10 mouse cellular contexts compared by ENCODE assay signal in the genomic region with DNA sequence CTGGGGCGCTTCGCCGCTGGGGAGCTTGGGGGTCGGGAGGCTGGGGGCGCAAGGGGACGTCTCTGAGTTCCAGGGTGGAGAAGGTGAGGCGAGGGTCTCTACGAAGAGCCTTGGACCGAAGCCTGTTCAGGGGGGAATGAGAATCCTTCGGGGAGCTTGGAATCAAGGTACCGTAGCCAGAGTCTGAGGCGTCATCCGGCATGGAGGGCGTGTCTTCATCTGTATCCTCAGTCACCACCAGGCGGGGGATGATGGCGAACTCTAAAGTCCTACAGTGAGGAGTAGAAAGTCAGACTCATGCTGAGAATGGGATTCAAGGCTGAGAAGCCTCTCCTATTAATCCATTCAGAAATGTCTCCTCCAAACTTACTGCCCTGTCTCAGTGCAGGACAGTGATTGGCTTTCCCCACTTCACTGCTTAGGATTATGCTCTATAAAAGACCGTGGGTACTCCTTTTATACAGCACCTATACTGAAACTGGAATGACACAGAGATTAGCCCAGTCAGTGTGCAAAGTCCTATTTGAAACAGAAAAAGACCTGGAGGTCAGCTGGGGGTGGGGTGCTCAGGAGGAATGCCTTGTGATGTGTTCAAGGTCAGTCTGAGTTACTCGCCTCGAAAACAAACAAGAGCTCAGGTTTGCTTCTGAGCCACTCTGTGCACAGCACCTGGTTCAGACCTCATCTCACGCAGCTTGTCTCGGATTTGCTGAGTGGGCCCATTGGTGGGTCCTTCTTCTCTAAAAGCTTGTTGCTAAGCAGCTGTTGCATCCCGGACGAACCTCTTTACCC. TPM values are rescaled to one million over a fixed set of nuclear protein-coding genes. Genes with fewer than 3 reads are reported as not detected.
DNase-seq lines count a peak whose midpoint lies in the region; ATAC-seq and TF ChIP-seq lines count a peak whose summit lies in the region.
"Had no signal": no experiment of that assay in that cellular context is flagged by ENCODE, and none has a peak within 500 bp of the region (broad histone marks: within the 10 kb centered on the region; RNA-seq: fewer than 3 reads in every experiment).

No protein-coding gene starts in this region.

- TF ChIP-seq CTCF in kidney, postnatal 0 days (IDR thresholded peaks at IDR 0.05; ENCODE audit: low read depth): peak; percentile 35; the same call in 1 of the 2 replicates

- H3ac ChIP-seq in myocyte (ENCODE audit: control insufficient read depth, insufficient read length): no peak overlapping the region

- H3K27me3 ChIP-seq in heart, embryonic 14.5 days (ENCODE audit: control insufficient read depth, insufficient read depth, low read length): peaks cover 28% of the 10 kb centered on the region
- H3K27me3 ChIP-seq in forebrain, embryonic 14.5 days (replicated peaks; ENCODE audit: control insufficient read depth, insufficient read depth, low read length): peaks cover 20% of the 10 kb centered on the region
- no peaks in the 10 kb centered on the region for H3K27me3 ChIP-seq in kidney, postnatal 0 days (ENCODE audit: insufficient read depth, low read length)
- H3K27me3 ChIP-seq in myocyte (ENCODE audit: control insufficient read depth, insufficient read depth, insufficient read length): no peaks in the 10 kb centered on the region

- 15% methylated on average over 23 of the region's 23 CpGs for WGBS in heart, embryonic 14.5 days
- 5% methylated on average over 23 of the region's 23 CpGs for WGBS in forebrain, embryonic 14.5 days
- WGBS in kidney, postnatal 0 days: 29% methylated on average over 23 of the region's 23 CpGs

- H3K36me3 ChIP-seq in heart, embryonic 14.5 days (ENCODE audit: control insufficient read depth, insufficient read depth, low read length): peaks cover 40% of the 10 kb centered on the region
- H3K36me3 ChIP-seq in forebrain, embryonic 14.5 days (ENCODE audit: control insufficient read depth, insufficient read depth, low read length): no peaks in the 10 kb centered on the region
- peaks cover 25% of the 10 kb centered on the region for H3K36me3 ChIP-seq in kidney, postnatal 0 days (ENCODE audit: insufficient read depth, low read length)
- peaks cover 9% of the 10 kb centered on the region for H3K36me3 ChIP-seq in myocyte (ENCODE audit: control insufficient read depth, insufficient read depth)

- H3K9ac ChIP-seq in heart, embryonic 14.5 days (ENCODE audit: low read length): no peak overlapping the region
- no peak overlapping the region for H3K9ac ChIP-seq in forebrain, embryonic 14.5 days (ENCODE audit: low read length)
- 0 out of 2 replicates have a peak overlapping the region, but pooled peaks have one; percentile 10 for H3K9ac ChIP-seq in kidney, postnatal 0 days (ENCODE audit: low read depth, low read length)

- H3K9me3 ChIP-seq in heart, embryonic 14.5 days (ENCODE audit: control insufficient read depth, low read length): 0 out of 2 replicates have a peak, but pooled peaks cover 5% of the 10 kb centered on the region
- no peaks in the 10 kb centered on the region for H3K9me3 ChIP-seq in forebrain, embryonic 14.5 days (replicated peaks; ENCODE audit: control insufficient read depth, low read length)
- no peaks in the 10 kb centered on the region for H3K9me3 ChIP-seq in kidney, postnatal 0 days (replicated peaks; ENCODE audit: low read length)

- peak overlapping the region; percentile 39 for H3K4me2 ChIP-seq in heart, embryonic 14.5 days (ENCODE audit: low read length)
- 0 out of 2 replicates have a peak overlapping the region, but pooled peaks have one; percentile 17 for H3K4me2 ChIP-seq in forebrain, embryonic 14.5 days (ENCODE audit: low read length)
- H3K4me2 ChIP-seq in kidney, postnatal 0 days (ENCODE audit: low read length): peak overlapping the region; percentile 13; the same call in 1 of the 2 replicates
- no peak overlapping the region for H3K4me2 ChIP-seq in myocyte (ENCODE audit: low read depth)

- peaks cover 3 to 14% of the 10 kb centered on the region in 2 experiments; a peak in 3 of 4 replicates for H3K4me1 ChIP-seq in heart, embryonic 14.5 days (ENCODE audit: control insufficient read depth in 2 of 2, insufficient read depth in 2 of 2, low read length in 2 of 2)
- peaks cover 5% of the 10 kb centered on the region; the same call in 1 of the 2 replicates for H3K4me1 ChIP-seq in forebrain, embryonic 14.5 days (ENCODE audit: control insufficient read depth, insufficient read depth, low read length)
- H3K4me1 ChIP-seq in kidney, postnatal 0 days (replicated peaks; ENCODE audit: insufficient read depth, low read length): peaks cover 7% of the 10 kb centered on the region; the same call in 1 of the 2 replicates

- no peak overlapping the region for H3K27ac ChIP-seq in heart, embryonic 14.5 days (replicated peaks in 1 of 2; ENCODE audit: control insufficient read depth in 1 of 2, insufficient read depth in 1 of 2, low read depth in 2 of 2, low read length in 2 of 2)
- H3K27ac ChIP-seq in forebrain, embryonic 14.5 days (ENCODE audit: low read depth, low read length): no peak overlapping the region
- no peak overlapping the region for H3K27ac ChIP-seq in kidney, postnatal 0 days

- TF ChIP-seq POLR2A in myocyte (IDR thresholded peaks at IDR 0.05; ENCODE audit: insufficient read length, low read depth): no peak

- intact Hi-C loops in heart, postnatal 36 days (cut with DNase I): loop anchor here (1.0 to 2.0 kb wide), 2 partner anchors 35 to 88 kb away; no protein-coding TSS in a partner anchor

- H3K79me2 ChIP-seq in myocyte (ENCODE audit: control insufficient read depth, insufficient read depth): no peaks in the 10 kb centered on the region

- DNase-seq in heart, postnatal 36 days: no peak
- peak; percentile 28 for DNase-seq in forebrain, embryonic 14.5 days (ENCODE audit: low spot score)
- DNase-seq in kidney, postnatal 0 days (ENCODE audit: low spot score): peak; percentile 65
- DNase-seq in urinary bladder, adult 18-20 months (ENCODE audit: low spot score in 2 of 2): no peak
- DNase-seq in left cerebral cortex, adult 11 months (ENCODE audit: low spot score): no peak
- DNase-seq in ovary, postnatal 14 days (ENCODE audit: low spot score): no peak

- H3K4me3 ChIP-seq in heart, embryonic 14.5 days (ENCODE audit: control insufficient read depth in 1 of 2, insufficient read depth in 1 of 2, low read depth in 1 of 2, low read length in 2 of 2): peak overlapping the region in 1 of 2 experiments; percentile 9; a peak in 1 of 4 replicates
- H3K4me3 ChIP-seq in forebrain, embryonic 14.5 days (ENCODE audit: low read depth, low read length): no peak overlapping the region
- no peak overlapping the region for H3K4me3 ChIP-seq in kidney, postnatal 0 days (replicated peaks; ENCODE audit: low read depth, low read length)
- no peak overlapping the region for H3K4me3 ChIP-seq in myocyte

- ATAC-seq in heart, embryonic 14.5 days (ENCODE audit: insufficient number of reproducible peaks, insufficient read depth, low FRiP score, low read depth): no peak
- no peak for ATAC-seq in forebrain, embryonic 14.5 days
- ATAC-seq in kidney, postnatal 0 days (replicated peaks; ENCODE audit: low FRiP score, low read depth): no peak

TF ChIP-seq in myocyte, 11 proteins besides CTCF, POLR2A, EP300 and RAD21:
- TF ChIP-seq POLR2AphosphoS2 (IDR thresholded peaks at IDR 0.05; ENCODE audit: insufficient read length, low read depth): peak; percentile 43
- no peak for TF ChIP-seq REST (IDR thresholded peaks at IDR 0.05; ENCODE audit: insufficient read depth, insufficient read length)

RNA-seq across cellular contexts. Expression of a gene that starts 14.5 kb away (rescaled TPM):
- 41.4 and 43.5 TPM in 2 replicates for polyA plus RNA-seq in heart, embryonic 14.5 days (2014; fragmentation: Nextera tagmentation; extraction: Ambion mirVana)
- 10 to 100 TPM; 59.6 to 63.7 TPM for total RNA-seq in heart, postnatal 36 days (2021)
- polyA plus RNA-seq in forebrain, embryonic 14.5 days (2014; fragmentation: Nextera tagmentation; extraction: Ambion mirVana): 14.2 and 16.2 TPM in 2 replicates
- polyA plus RNA-seq in kidney, postnatal 0 days (2015; fragmentation: Nextera tagmentation; extraction: Ambion mirVana): 77.9 and 80.4 TPM in 2 replicates
- 84.5 TPM for polyA plus RNA-seq in myocyte (2012; fragmentation: generic; extraction: Trizol)

RNA-seq across cellular contexts. Expression of a gene that starts 16.9 kb away (rescaled TPM):
- 0.05 TPM in 1 of 2 replicates, not detected in the other for polyA plus RNA-seq in heart, embryonic 14.5 days (2014; fragmentation: Nextera tagmentation; extraction: Ambion mirVana)
- not detected for total RNA-seq in heart, postnatal 36 days (2021)
- 0.16 TPM in 1 of 2 replicates, not detected in the other for polyA plus RNA-seq in forebrain, embryonic 14.5 days (2014; fragmentation: Nextera tagmentation; extraction: Ambion mirVana)
- polyA plus RNA-seq in kidney, postnatal 0 days (2015; fragmentation: Nextera tagmentation; extraction: Ambion mirVana): 3.1 and 3.4 TPM in 2 replicates
- polyA plus RNA-seq in myocyte (2012; fragmentation: generic; extraction: Trizol): 0.14 TPM
- total RNA-seq: megakaryocyte, adult 5-6 weeks; MEL had no signal

RNA-seq across cellular contexts. Expression of a gene that starts 43.2 kb away (rescaled TPM):
- 0.65 and 1.00 TPM in 2 replicates for polyA plus RNA-seq in heart, embryonic 14.5 days (2014; fragmentation: Nextera tagmentation; extraction: Ambion mirVana)
- 1 to 10 TPM in 1 of 2 experiments, under 1 TPM in 1; 0.46 to 1.1 TPM for total RNA-seq in heart, postnatal 36 days (2021)
- polyA plus RNA-seq in forebrain, embryonic 14.5 days (2014; fragmentation: Nextera tagmentation; extraction: Ambion mirVana): 0.29 and 0.37 TPM in 2 replicates
- polyA plus RNA-seq in kidney, postnatal 0 days (2015; fragmentation: Nextera tagmentation; extraction: Ambion mirVana): 19.9 and 22.7 TPM in 2 replicates
- polyA plus RNA-seq in myocyte (2012; fragmentation: generic; extraction: Trizol): 0.20 TPM
- total RNA-seq: MEL had no signal

RNA-seq across cellular contexts. Expression of a gene that starts 50.0 kb away (rescaled TPM):
- polyA plus RNA-seq in heart, embryonic 14.5 days (2014; fragmentation: Nextera tagmentation; extraction: Ambion mirVana): 38.5 and 41.5 TPM in 2 replicates
- 10 to 100 TPM; 28.8 to 31.3 TPM for total RNA-seq in heart, postnatal 36 days (2021)
- polyA plus RNA-seq in forebrain, embryonic 14.5 days (2014; fragmentation: Nextera tagmentation; extraction: Ambion mirVana): 10.8 and 12.9 TPM in 2 replicates
- polyA plus RNA-seq in kidney, postnatal 0 days (2015; fragmentation: Nextera tagmentation; extraction: Ambion mirVana): 69.8 and 71.6 TPM in 2 replicates
- 79.0 TPM for polyA plus RNA-seq in myocyte (2012; fragmentation: generic; extraction: Trizol)

Comparison
In these comparisons a context has a peak if more than half of its experiments do, and no peak if none do; other contexts are left out.
1. DNase-seq: peak in forebrain, embryonic 14.5 days (single experiment) and kidney, postnatal 0 days (single experiment); none in heart, postnatal 36 days (0 of 2), urinary bladder, adult 18-20 months (0 of 2), left cerebral cortex, adult 11 months (single experiment) and ovary, postnatal 14 days (single experiment).
2. RNA of a gene that starts 43.2 kb away (polyA plus RNA-seq): 19.9 to 22.7 TPM in kidney, postnatal 0 days; 0.65 to 1.00 TPM in heart, embryonic 14.5 days, 0.29 to 0.37 TPM in forebrain, embryonic 14.5 days and 0.20 TPM in myocyte (single experiment); every median in the first group is over 10 times any median in the second.